Mouse (Mus musculus): ENCODE measurements around the gene Cacna1s. TPM values are rescaled to one million over a fixed set of nuclear protein-coding genes. Genes with fewer than 3 reads are reported as not detected.

The Cacna1s gene
- polyA plus RNA-seq, 1 experiment: 3.3 TPM

- DNase-seq (ENCODE audit: low read depth, low spot score): no peak
- WGBS: 93% methylated on average over 6 of the region's 6 CpGs
Observed at GRCm38 (mm10) chr1:136160930-136161329, 108.4 kb downstream of the Cacna1s start.

- 91% methylated on average over 7 of the region's 7 CpGs for WGBS
Observed at GRCm38 (mm10) chr1:136161333-136161921, 108.9 kb downstream of the Cacna1s start.

GRCm38 (mm10) chr1:136165436-136165835, 112.9 kb downstream of the Cacna1s start:
- DNase-seq (ENCODE audit: low read depth, low spot score): no peak
- 78% methylated on average over 2 of the region's 2 CpGs for WGBS

More at GRCm38 (mm10) chr1:136161333-136161921, 108.9 kb downstream of the Cacna1s start:
- DNase-seq (ENCODE audit: low read depth, low spot score): no peak

- DNase-seq (ENCODE audit: low read depth, low spot score): no peak
- 81% methylated on average over 8 of the region's 8 CpGs for WGBS
Observed at GRCm38 (mm10) chr1:136167657-136168056, 115.1 kb downstream of the Cacna1s start.

Other genes starting within 250 kb of the Cacna1s start
- 281 and 293 TPM in 2 replicates for gene Lad1, start 234.2 kb upstream of the Cacna1s start, polyA plus RNA-seq (2012; rRNA removed)
- 1.9 and 2.3 TPM in 2 replicates for gene Tnnt2, start 216.4 kb upstream of the Cacna1s start, polyA plus RNA-seq (2012; rRNA removed)
- gene Pkp1, start 133.5 kb upstream of the Cacna1s start, polyA plus RNA-seq (2012; rRNA removed): 15.1 and 19.9 TPM in 2 replicates
- 0.16 TPM in 1 of 2 replicates, not detected in the other for gene Igfn1, start 46.4 kb upstream of the Cacna1s start, polyA plus RNA-seq (2012; rRNA removed)
- gene Tmem9, start 44.6 kb upstream of the Cacna1s start, polyA plus RNA-seq (2012; rRNA removed): 23.1 and 28.7 TPM in 2 replicates
- not detected in 2 replicates for gene Ascl5, start 1.9 kb upstream of the Cacna1s start, polyA plus RNA-seq (2012; rRNA removed)
- 13.6 and 22.5 TPM in 2 replicates for gene Kif21b, start 78.6 kb downstream of the Cacna1s start, polyA plus RNA-seq (2012; rRNA removed)
- 2.1 and 3.3 TPM in 2 replicates for gene Mroh3, start 160.1 kb downstream of the Cacna1s start, polyA plus RNA-seq (2012; rRNA removed)
- 56.5 and 57.5 TPM in 2 replicates for gene Inava, start 181.5 kb downstream of the Cacna1s start, polyA plus RNA-seq (2012; rRNA removed)
- gene Gpr25, start 208.1 kb downstream of the Cacna1s start, polyA plus RNA-seq (2012; rRNA removed): 0.12 TPM in 1 of 2 replicates, not detected in the other